Mouse (Mus musculus) liver, embryonic 12.5 days (tissue): Measurements from ENCODE around the gene Tec. TPM values are rescaled to one million over a fixed set of nuclear protein-coding genes. Genes with fewer than 3 reads are reported as not detected.

Experiments used
- ATAC-seq: fragments of 200-750 bp; cut with Nextera tagmentation; 2 replicates; pipeline ENCODE4 v1.8.0; 2017; ENCODE audit warnings: moderate number of reproducible peaks, mild to moderate bottlenecking, moderate library complexity
- H3K27ac ChIP-seq: fragments of 300-500 bp; sonication (generic); 2 replicates; pipeline ENCODE4 v1.5.1; 2016; ENCODE audit warnings: mild to moderate bottlenecking
- H3K27me3 ChIP-seq: fragments of 300-500 bp; sonication (generic); replicated peaks from 2 replicates; pipeline ENCODE4 v1.6.1; 2016; ENCODE audit warnings: mild to moderate bottlenecking, moderate library complexity
- H3K36me3 ChIP-seq: fragments of 300-500 bp; sonication (generic); 2 replicates; pipeline ENCODE4 v1.6.1; 2016; ENCODE audit warnings: mild to moderate bottlenecking, moderate library complexity
- H3K4me1 ChIP-seq: fragments of 300-500 bp; sonication (generic); 2 replicates; pipeline ENCODE4 v1.6.1; 2016
- H3K4me2 ChIP-seq: fragments of 300-500 bp; sonication (generic); 2 replicates; pipeline ENCODE4 v1.6.1; 2016; ENCODE audit warnings: mild to moderate bottlenecking, moderate library complexity
- H3K4me3 ChIP-seq: fragments of 300-500 bp; sonication (generic); 2 replicates; pipeline ENCODE4 v1.5.1; 2016; ENCODE audit warnings: mild to moderate bottlenecking, moderate library complexity
- H3K9ac ChIP-seq: fragments of 300-500 bp; sonication (generic); 2 replicates; pipeline ENCODE4 v1.6.1; 2016; ENCODE audit warnings: mild to moderate bottlenecking, moderate library complexity
- H3K9me3 ChIP-seq: fragments of 300-500 bp; sonication (generic); replicated peaks from 2 replicates; pipeline ENCODE4 v1.6.1; 2016; ENCODE audit warnings: mild to moderate bottlenecking, moderate library complexity
- WGBS: fragments of 180-500 bp; shearing (Covaris S2); methylation state at CpG from one replicate; pipeline ENCODE4 v1.1.7; 2016; ENCODE audit not compliant: insufficient replicate concordance; 5-methylcytosine and 5-hydroxymethylcytosine counted together
- polyA plus RNA-seq: library from polyadenylated mRNA; unstranded; fragments of >200 nt; fragmentation: Nextera tagmentation; extraction: Ambion mirVana; gene quantifications from 2 replicates; pipeline ENCODE4 v1.2.1, GENCODE M21; 2016

Tec gene
- polyA plus RNA-seq, 1 experiment from 2014 or later = 7.3 TPM

- Histone ChIP-seq H3K36me3 (no peaks in the 10 kb centered on the region), H3K4me2 (no peak overlapping the region), H3K9ac (no peak overlapping the region), H3K27ac (no peak overlapping the region), H3K27me3 (no peaks in the 10 kb centered on the region), H3K9me3 (no peaks in the 10 kb centered on the region), H3K4me1 (peaks cover 39% of the 10 kb centered on the region), H3K4me3 (no peak overlapping the region)
- WGBS = 58% methylated on average over 6 of the region's 6 CpGs
- ATAC-seq = no peak
Measured at GRCm38 (mm10) chr5:72848889-72849435, 19.3 kb downstream of the Tec start.

GRCm38 (mm10) chr5:72846712-72847111, 21.6 kb downstream of the Tec start:
- H3K4me1 ChIP-seq = peaks cover 31% of the 10 kb centered on the region
- H3K36me3 ChIP-seq = no peaks in the 10 kb centered on the region
- H3K27ac ChIP-seq = no peak overlapping the region
- no peak for ATAC-seq
- H3K4me2 ChIP-seq = no peak overlapping the region
- H3K27me3 ChIP-seq = no peaks in the 10 kb centered on the region
- no peaks in the 10 kb centered on the region for H3K9me3 ChIP-seq
- H3K9ac ChIP-seq = no peak overlapping the region
- no peak overlapping the region for H3K4me3 ChIP-seq
- WGBS = 46% methylated on average over 1 of the region's 4 CpGs

- Histone ChIP-seq H3K27ac (no peak overlapping the region), H3K36me3 (no peaks in the 10 kb centered on the region), H3K4me2 (no peak overlapping the region), H3K4me3 (no peak overlapping the region), H3K4me1 (peaks cover 25% of the 10 kb centered on the region), H3K9me3 (no peaks in the 10 kb centered on the region), H3K9ac (no peak overlapping the region), H3K27me3 (no peaks in the 10 kb centered on the region)
- ATAC-seq = no peak; the same call in 1 of the 2 replicates
- 71% methylated on average over 9 of the region's 9 CpGs for WGBS
Measured at GRCm38 (mm10) chr5:72845928-72846630, 22.2 kb downstream of the Tec start.

GRCm38 (mm10) chr5:72844776-72845495, 23.3 kb downstream of the Tec start:
- Histone ChIP-seq H3K4me1 (peaks cover 18% of the 10 kb centered on the region), H3K27me3 (no peaks in the 10 kb centered on the region), H3K27ac (no peak overlapping the region), H3K4me3 (no peak overlapping the region), H3K9me3 (no peaks in the 10 kb centered on the region), H3K36me3 (no peaks in the 10 kb centered on the region), H3K4me2 (no peak overlapping the region), H3K9ac (no peak overlapping the region)
- ATAC-seq = no peak
- 60% methylated on average over 7 of the region's 7 CpGs for WGBS

- 32% methylated on average over 2 of the region's 2 CpGs for WGBS
- ATAC-seq = no peak
- Histone ChIP-seq H3K9ac (no peak overlapping the region), H3K4me2 (no peak overlapping the region), H3K4me1 (peaks cover 18% of the 10 kb centered on the region; the same call in 1 of the 2 replicates), H3K27ac (no peak overlapping the region), H3K36me3 (no peaks in the 10 kb centered on the region), H3K9me3 (no peaks in the 10 kb centered on the region), H3K4me3 (no peak overlapping the region), H3K27me3 (no peaks in the 10 kb centered on the region)
Measured at GRCm38 (mm10) chr5:72844294-72844693, 24.0 kb downstream of the Tec start.

- Histone ChIP-seq H3K9me3 (no peaks in the 10 kb centered on the region), H3K4me2 (no peak overlapping the region), H3K27ac (no peak overlapping the region), H3K27me3 (no peaks in the 10 kb centered on the region), H3K36me3 (no peaks in the 10 kb centered on the region), H3K9ac (no peak overlapping the region), H3K4me3 (no peak overlapping the region), H3K4me1 (peaks cover 2% of the 10 kb centered on the region; the same call in 1 of the 2 replicates)
- 59% methylated on average over 3 of the region's 3 CpGs for WGBS
- ATAC-seq = no peak
Measured at GRCm38 (mm10) chr5:72839655-72840054, 28.6 kb downstream of the Tec start.

- Histone ChIP-seq H3K27me3 (no peaks in the 10 kb centered on the region), H3K4me2 (no peak overlapping the region), H3K36me3 (no peaks in the 10 kb centered on the region), H3K4me1 (no peaks in the 10 kb centered on the region), H3K9ac (no peak overlapping the region), H3K9me3 (no peaks in the 10 kb centered on the region), H3K27ac (no peak overlapping the region), H3K4me3 (no peak overlapping the region)
- WGBS = 60% methylated on average over 2 of the region's 2 CpGs
- ATAC-seq = no peak
Measured at GRCm38 (mm10) chr5:72838976-72839375, 29.3 kb downstream of the Tec start.

- Histone ChIP-seq H3K27me3 (no peaks in the 10 kb centered on the region), H3K4me2 (no peak overlapping the region), H3K27ac (no peak overlapping the region), H3K36me3 (no peaks in the 10 kb centered on the region), H3K4me1 (0 out of 2 replicates have a peak, but pooled peaks cover 6% of the 10 kb centered on the region), H3K9ac (no peak overlapping the region), H3K9me3 (no peaks in the 10 kb centered on the region), H3K4me3 (no peak overlapping the region)
- WGBS = 77% methylated on average over 3 of the region's 3 CpGs
- ATAC-seq = no peak
Measured at GRCm38 (mm10) chr5:72835656-72836055, 32.6 kb downstream of the Tec start.

- H3K9ac ChIP-seq = no peak overlapping the region
- no peak for ATAC-seq
- 0 out of 2 replicates have a peak, but pooled peaks cover 6% of the 10 kb centered on the region for H3K4me1 ChIP-seq
- H3K4me2 ChIP-seq = no peak overlapping the region
- H3K4me3 ChIP-seq = no peak overlapping the region
- H3K36me3 ChIP-seq = no peaks in the 10 kb centered on the region
- H3K27ac ChIP-seq = no peak overlapping the region
- no peaks in the 10 kb centered on the region for H3K9me3 ChIP-seq
- H3K27me3 ChIP-seq = no peaks in the 10 kb centered on the region
- 60% methylated on average over 15 of the region's 15 CpGs for WGBS
Measured at GRCm38 (mm10) chr5:72832904-72833765, 35.1 kb downstream of the Tec start.

- H3K4me1 ChIP-seq = 0 out of 2 replicates have a peak, but pooled peaks cover 6% of the 10 kb centered on the region
- no peak for ATAC-seq
- no peak overlapping the region for H3K4me2 ChIP-seq
- WGBS = 75% methylated on average over 7 of the region's 7 CpGs
- H3K27me3 ChIP-seq = no peaks in the 10 kb centered on the region
- no peak overlapping the region for H3K4me3 ChIP-seq
- H3K27ac ChIP-seq = no peak overlapping the region
- no peaks in the 10 kb centered on the region for H3K9me3 ChIP-seq
- no peak overlapping the region for H3K9ac ChIP-seq
- H3K36me3 ChIP-seq = no peaks in the 10 kb centered on the region
Measured at GRCm38 (mm10) chr5:72832191-72832590, 36.1 kb downstream of the Tec start.

- no peaks in the 10 kb centered on the region for H3K9me3 ChIP-seq
- 0 out of 2 replicates have a peak, but pooled peaks cover 6% of the 10 kb centered on the region for H3K4me1 ChIP-seq
- no peak overlapping the region for H3K4me2 ChIP-seq
- ATAC-seq = no peak
- no peaks in the 10 kb centered on the region for H3K36me3 ChIP-seq
- 60% methylated on average over 5 of the region's 5 CpGs for WGBS
- no peaks in the 10 kb centered on the region for H3K27me3 ChIP-seq
- H3K9ac ChIP-seq = no peak overlapping the region
- no peak overlapping the region for H3K27ac ChIP-seq
- no peak overlapping the region for H3K4me3 ChIP-seq
Measured at GRCm38 (mm10) chr5:72830988-72831610, 37.2 kb downstream of the Tec start.
